Mouse (Mus musculus) ES-Bruce4 (cell line): ENCODE results near the gene Pum1.
"Not testable (repeated sequence)": the region's sequence is repeated elsewhere in the genome, so short reads cannot be mapped to it uniquely, and the experiment has no call there.

Experiments
- CTCF ChIP-seq: IDR thresholded peaks from one replicate; pipeline ENCODE4 v1.8.1; 2011; ENCODE audit warnings: low read depth, low read length
- EP300 ChIP-seq: IDR thresholded peaks from 2 replicates; pipeline ENCODE4 v1.6.1; 2011; ENCODE audit warnings: low read depth, low read length; ENCODE audit not compliant: insufficient read depth
- POLR2A ChIP-seq: IDR thresholded peaks from one replicate; pipeline ENCODE4 v1.8.1; 2011; ENCODE audit warnings: low read length; ENCODE audit not compliant: insufficient read depth

DNA sequence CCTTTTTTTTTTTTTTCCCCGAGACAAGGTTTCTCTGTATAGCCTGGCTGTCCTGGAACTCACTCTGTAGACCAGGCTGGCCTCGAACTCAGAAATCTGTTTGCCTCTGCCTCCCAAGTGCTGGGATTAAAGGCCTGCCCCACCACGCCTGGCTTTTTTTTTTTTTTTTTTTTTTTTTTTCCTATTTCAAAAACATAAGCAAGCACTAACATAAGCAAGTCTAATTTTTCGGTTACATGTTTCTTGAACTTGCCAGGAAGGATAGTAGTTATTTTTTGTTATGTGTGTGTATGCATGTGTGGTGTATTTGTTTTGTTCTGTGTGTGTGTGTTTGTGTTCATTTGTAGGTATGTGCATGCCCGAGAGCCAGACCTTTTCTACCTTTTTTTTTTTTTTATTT is 6.9 kb downstream of the Pum1 start:
- not testable (repeated sequence) for TF ChIP-seq CTCF, POLR2A, EP300
